Mouse (Mus musculus) urinary bladder, postnatal 36 days (tissue): Measurements from ENCODE around the gene Stfa1.
"Not testable (repeated sequence)": the region's sequence is repeated elsewhere in the genome, so short reads cannot be mapped to it uniquely, and the experiment has no call there.

Experiments used
- DNase-seq, 2 experiments: peaks; one replicate each; pipeline ENCODE4 v3.0.0; 2022; ENCODE audit warnings: low spot score in 2 of 2, mixed read lengths in 1 of 2

The Stfa1 gene

DNA sequence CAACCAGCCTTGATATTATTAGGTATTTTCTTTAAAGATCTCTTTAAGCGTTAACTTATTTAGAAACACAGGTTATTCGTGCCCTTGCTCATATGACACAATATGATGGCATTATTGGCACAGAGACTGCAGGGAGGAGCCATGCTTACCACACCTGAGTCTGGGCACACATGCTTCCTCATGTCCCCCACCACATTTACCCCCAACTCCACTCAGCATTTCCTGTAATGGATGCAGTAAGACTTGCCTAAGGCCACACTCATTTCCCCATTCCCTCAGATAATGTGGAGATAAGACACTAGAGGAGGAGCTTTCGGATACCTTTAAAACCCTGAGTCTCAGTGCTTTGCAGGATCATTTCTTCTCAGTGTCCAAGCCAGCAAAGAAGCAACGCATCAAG lies at the start of gene Stfa1:
Gene Stfa1, plus strand, starts transcription at position 156 of the 400 bp plus-strand sequence.
- DNase-seq, result not testable (repeated sequence)

DNA sequence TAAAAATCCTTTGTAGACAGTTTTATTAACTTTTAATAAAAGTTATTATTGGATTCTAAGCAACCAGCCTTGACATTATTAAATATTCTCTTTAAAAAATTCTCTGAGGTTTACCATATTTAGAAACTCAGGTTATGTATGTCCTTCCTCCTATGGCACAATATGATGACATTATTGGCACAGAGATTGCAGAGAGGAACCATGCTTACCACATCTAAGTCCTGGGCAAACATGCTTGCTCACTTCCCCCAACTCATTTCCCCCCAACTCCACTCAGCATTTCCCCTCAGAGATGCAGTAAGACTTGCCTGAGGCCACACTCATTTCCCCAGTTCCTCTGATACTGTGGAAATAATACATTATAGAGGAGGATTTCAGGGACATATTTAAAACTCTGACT lies 16.2 kb upstream of the Stfa1 start:
- not testable (repeated sequence) for DNase-seq

DNA sequence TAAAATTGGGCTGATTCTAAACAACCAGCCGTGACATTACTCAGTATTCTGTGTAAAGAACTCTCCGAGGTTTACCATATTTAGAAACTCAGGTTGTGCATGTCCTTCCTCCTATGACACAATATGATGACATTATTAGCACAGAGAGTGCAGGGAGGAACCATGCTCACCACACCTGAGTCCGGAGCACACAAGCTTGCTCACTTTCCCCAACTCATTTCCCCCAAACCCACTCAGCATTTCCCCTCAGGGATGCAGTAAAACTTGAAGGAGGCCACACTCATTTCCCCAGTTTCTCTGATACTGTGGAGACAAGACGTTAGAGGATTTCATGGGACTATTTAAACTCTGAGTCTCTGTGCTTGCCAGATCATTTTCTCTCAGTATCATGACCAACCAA lies 12.4 kb downstream of the Stfa1 start:
- no peak for DNase-seq

DNA sequence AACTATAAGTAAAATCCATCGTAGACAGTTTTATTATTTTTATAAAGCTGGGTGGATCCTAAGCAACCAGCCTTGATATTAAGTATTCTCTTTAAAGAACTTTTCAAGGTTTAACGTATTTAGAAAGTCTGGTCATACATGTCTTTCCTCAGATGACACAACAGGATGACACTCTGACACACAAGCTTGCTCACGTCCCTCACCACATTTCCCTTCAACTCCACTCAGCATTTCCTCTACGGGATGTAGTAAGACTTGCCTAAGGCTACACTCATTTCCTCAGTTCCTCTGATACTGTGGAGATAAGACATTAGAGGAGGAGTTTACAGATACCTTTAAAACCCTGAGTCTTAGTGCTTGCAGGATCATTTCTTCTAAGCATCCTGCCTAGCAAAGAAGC lies 30.9 kb downstream of the Stfa1 start:
- DNase-seq, result no peak

DNA sequence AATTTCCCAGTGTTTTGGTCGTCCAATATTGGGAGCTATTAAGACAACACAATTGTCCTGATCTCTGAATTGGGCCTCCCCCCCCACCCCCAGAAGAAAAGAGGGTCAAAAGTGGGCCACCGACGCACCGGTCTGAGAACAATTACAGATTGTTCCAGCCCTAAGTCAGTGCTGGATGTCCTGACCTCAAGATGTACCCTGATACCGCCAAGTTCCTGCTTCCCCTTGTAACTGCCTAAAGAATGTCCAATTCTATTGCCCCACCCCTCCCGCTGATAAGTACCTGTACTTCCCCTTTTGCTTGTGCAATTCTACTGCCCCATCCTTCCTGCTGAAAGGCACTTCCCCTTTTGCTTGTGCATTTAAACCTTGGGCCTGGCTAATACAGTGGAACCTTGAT lies 39.4 kb downstream of the Stfa1 start:
- not testable (repeated sequence) for DNase-seq

DNA sequence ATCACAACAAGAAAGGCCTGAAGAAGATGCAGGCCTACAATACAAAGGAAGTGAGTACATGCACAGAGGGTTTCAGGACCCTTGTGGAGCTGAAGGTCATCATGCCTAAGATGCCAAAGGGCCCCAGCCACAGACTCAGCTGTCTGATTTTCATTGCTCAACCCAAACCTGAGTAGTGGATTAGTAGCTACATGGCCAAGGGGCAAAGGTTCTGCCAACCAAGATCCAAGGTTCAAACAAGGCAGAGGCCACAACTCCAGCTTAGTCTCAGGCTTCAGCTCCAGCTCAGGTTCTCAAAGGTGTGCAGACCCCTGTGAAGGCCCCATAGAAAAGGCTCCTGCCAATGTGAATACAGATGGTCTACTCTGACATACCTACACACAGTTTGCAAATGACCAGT lies 42.5 kb downstream of the Stfa1 start:
- DNase-seq, result no peak

DNA sequence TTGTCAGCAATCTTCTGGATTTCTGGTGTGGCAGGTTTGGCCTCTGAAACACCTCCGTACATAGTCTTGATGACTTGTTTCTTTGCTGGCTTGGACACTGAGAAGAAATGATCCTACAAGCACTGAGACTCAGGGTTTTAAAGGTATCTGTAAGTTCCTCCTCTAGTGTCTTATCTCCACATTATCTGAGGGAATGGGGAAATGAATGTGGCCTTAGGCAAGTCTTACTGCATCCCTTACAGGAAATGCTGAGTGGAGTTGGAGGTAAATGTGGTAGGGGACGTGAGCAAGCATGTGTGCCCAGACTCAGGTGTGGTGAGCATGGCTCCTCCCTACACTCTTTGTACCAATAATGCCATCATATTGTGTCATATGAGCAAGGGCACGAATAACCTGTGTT lies 57.5 kb downstream of the Stfa1 start, which contains the start of gene BC117090:
Gene BC117090, minus strand, starts transcription at position 101 of the 400 bp plus-strand sequence.
- no peak for DNase-seq
